Mouse (Mus musculus): Measurements from ENCODE around the gene Etv4. TPM values are rescaled to one million over a fixed set of nuclear protein-coding genes. Genes with fewer than 3 reads are reported as not detected.

Etv4 gene
- polyA plus RNA-seq, 1 experiment from 2014 or later, result 0.15 TPM

- WGBS (ENCODE audit: insufficient replicate concordance), result 18% methylated on average over 23 of the region's 23 CpGs
- Histone ChIP-seq H3K27ac (ENCODE audit: low read length) (no peak overlapping the region), H3K4me2 (ENCODE audit: low read depth, low read length) (no peak overlapping the region), H3K4me3 (ENCODE audit: low read depth, low read length) (no peak overlapping the region), H3K9ac (ENCODE audit: low read depth, low read length) (no peak overlapping the region), H3K36me3 (ENCODE audit: control insufficient read depth, insufficient read depth) (no peaks in the 10 kb centered on the region), H3K4me1 (ENCODE audit: control insufficient read depth, low read depth, low read length) (no peaks in the 10 kb centered on the region), H3K27me3 (ENCODE audit: control insufficient read depth, insufficient read depth, low read depth, low read length) (peaks cover 17% of the 10 kb centered on the region), H3K9me3 (replicated peaks; ENCODE audit: control insufficient read depth, low read length) (no peaks in the 10 kb centered on the region)
- ATAC-seq (ENCODE audit: low read depth), result no peak
These were observed 29.4 kb upstream of the Etv4 start for GRCm38 (mm10) chr11:101814375-101815102.

GRCm38 (mm10) chr11:101813259-101813658 is 28.1 kb upstream of the Etv4 start:
- no peak overlapping the region for H3K27ac ChIP-seq (ENCODE audit: low read length)
- H3K4me3 ChIP-seq (ENCODE audit: low read depth, low read length), result no peak overlapping the region
- H3K4me1 ChIP-seq (ENCODE audit: control insufficient read depth, low read depth, low read length), result no peaks in the 10 kb centered on the region
- H3K9ac ChIP-seq (ENCODE audit: low read depth, low read length), result no peak overlapping the region
- H3K9me3 ChIP-seq (replicated peaks; ENCODE audit: control insufficient read depth, low read length), result no peaks in the 10 kb centered on the region
- no peak overlapping the region for H3K4me2 ChIP-seq (ENCODE audit: low read depth, low read length)
- ATAC-seq (ENCODE audit: low read depth), result no peak
- H3K27me3 ChIP-seq (ENCODE audit: control insufficient read depth, insufficient read depth, low read depth, low read length), result peaks cover 17% of the 10 kb centered on the region
- H3K36me3 ChIP-seq (ENCODE audit: control insufficient read depth, insufficient read depth), result no peaks in the 10 kb centered on the region
- 5% methylated on average over 7 of the region's 7 CpGs for WGBS (ENCODE audit: insufficient replicate concordance)

GRCm38 (mm10) chr11:101809060-101809828 is 24.1 kb upstream of the Etv4 start:
- Histone ChIP-seq H3K4me3 (ENCODE audit: low read depth, low read length) (no peak overlapping the region), H3K36me3 (ENCODE audit: control insufficient read depth, insufficient read depth) (no peaks in the 10 kb centered on the region), H3K9me3 (replicated peaks; ENCODE audit: control insufficient read depth, low read length) (no peaks in the 10 kb centered on the region), H3K4me1 (ENCODE audit: control insufficient read depth, low read depth, low read length) (no peaks in the 10 kb centered on the region), H3K27me3 (ENCODE audit: control insufficient read depth, insufficient read depth, low read depth, low read length) (peaks cover 8% of the 10 kb centered on the region; the same call in 1 of the 2 replicates), H3K9ac (ENCODE audit: low read depth, low read length) (no peak overlapping the region), H3K4me2 (ENCODE audit: low read depth, low read length) (no peak overlapping the region), H3K27ac (ENCODE audit: low read length) (no peak overlapping the region)
- no peak for ATAC-seq (ENCODE audit: low read depth)
- 30% methylated on average over 15 of the region's 15 CpGs for WGBS (ENCODE audit: insufficient replicate concordance)

GRCm38 (mm10) chr11:101807266-101807665 is 22.1 kb upstream of the Etv4 start:
- WGBS (ENCODE audit: insufficient replicate concordance), result 73% methylated on average over 10 of the region's 10 CpGs
- Histone ChIP-seq H3K9me3 (replicated peaks; ENCODE audit: control insufficient read depth, low read length) (no peaks in the 10 kb centered on the region), H3K27ac (ENCODE audit: low read length) (no peak overlapping the region), H3K4me3 (ENCODE audit: low read depth, low read length) (no peak overlapping the region), H3K9ac (ENCODE audit: low read depth, low read length) (no peak overlapping the region), H3K4me2 (ENCODE audit: low read depth, low read length) (no peak overlapping the region), H3K4me1 (ENCODE audit: control insufficient read depth, low read depth, low read length) (no peaks in the 10 kb centered on the region), H3K27me3 (ENCODE audit: control insufficient read depth, insufficient read depth, low read depth, low read length) (no peaks in the 10 kb centered on the region; the same call in 1 of the 2 replicates), H3K36me3 (ENCODE audit: control insufficient read depth, insufficient read depth) (no peaks in the 10 kb centered on the region)
- ATAC-seq (ENCODE audit: low read depth), result no peak

GRCm38 (mm10) chr11:101806741-101807140 is 21.6 kb upstream of the Etv4 start:
- H3K4me3 ChIP-seq (ENCODE audit: low read depth, low read length), result no peak overlapping the region
- H3K9ac ChIP-seq (ENCODE audit: low read depth, low read length), result no peak overlapping the region
- no peaks in the 10 kb centered on the region for H3K4me1 ChIP-seq (ENCODE audit: control insufficient read depth, low read depth, low read length)
- WGBS (ENCODE audit: insufficient replicate concordance), result 61% methylated on average over 12 of the region's 12 CpGs
- H3K9me3 ChIP-seq (replicated peaks; ENCODE audit: control insufficient read depth, low read length), result no peaks in the 10 kb centered on the region
- H3K27me3 ChIP-seq (ENCODE audit: control insufficient read depth, insufficient read depth, low read depth, low read length), result no peaks in the 10 kb centered on the region; the same call in none of the 2 replicates
- no peak overlapping the region for H3K4me2 ChIP-seq (ENCODE audit: low read depth, low read length)
- no peak for ATAC-seq (ENCODE audit: low read depth)
- no peak overlapping the region for H3K27ac ChIP-seq (ENCODE audit: low read length)
- no peaks in the 10 kb centered on the region for H3K36me3 ChIP-seq (ENCODE audit: control insufficient read depth, insufficient read depth)

GRCm38 (mm10) chr11:101805113-101805704 is 20.0 kb upstream of the Etv4 start:
- no peaks in the 10 kb centered on the region for H3K36me3 ChIP-seq (ENCODE audit: control insufficient read depth, insufficient read depth)
- no peak for ATAC-seq (ENCODE audit: low read depth)
- WGBS (ENCODE audit: insufficient replicate concordance), result 59% methylated on average over 8 of the region's 8 CpGs
- no peak overlapping the region for H3K4me2 ChIP-seq (ENCODE audit: low read depth, low read length)
- no peak overlapping the region for H3K27ac ChIP-seq (ENCODE audit: low read length)
- H3K27me3 ChIP-seq (ENCODE audit: control insufficient read depth, insufficient read depth, low read depth, low read length), result no peaks in the 10 kb centered on the region; the same call in none of the 2 replicates
- H3K9ac ChIP-seq (ENCODE audit: low read depth, low read length), result no peak overlapping the region
- no peak overlapping the region for H3K4me3 ChIP-seq (ENCODE audit: low read depth, low read length)
- H3K4me1 ChIP-seq (ENCODE audit: control insufficient read depth, low read depth, low read length), result no peaks in the 10 kb centered on the region
- no peaks in the 10 kb centered on the region for H3K9me3 ChIP-seq (replicated peaks; ENCODE audit: control insufficient read depth, low read length)

GRCm38 (mm10) chr11:101801386-101801785 is 16.2 kb upstream of the Etv4 start:
- Histone ChIP-seq H3K4me2 (ENCODE audit: low read depth, low read length) (no peak overlapping the region), H3K4me1 (ENCODE audit: control insufficient read depth, low read depth, low read length) (no peaks in the 10 kb centered on the region), H3K9ac (ENCODE audit: low read depth, low read length) (no peak overlapping the region), H3K36me3 (ENCODE audit: control insufficient read depth, insufficient read depth) (no peaks in the 10 kb centered on the region), H3K9me3 (replicated peaks; ENCODE audit: control insufficient read depth, low read length) (no peaks in the 10 kb centered on the region), H3K27ac (ENCODE audit: low read length) (no peak overlapping the region), H3K27me3 (ENCODE audit: control insufficient read depth, insufficient read depth, low read depth, low read length) (no peaks in the 10 kb centered on the region; the same call in 1 of the 2 replicates), H3K4me3 (ENCODE audit: low read depth, low read length) (no peak overlapping the region)
- 14% methylated on average over 5 of the region's 5 CpGs for WGBS (ENCODE audit: insufficient replicate concordance)
- ATAC-seq (ENCODE audit: low read depth), result no peak

GRCm38 (mm10) chr11:101798083-101798482 is 12.9 kb upstream of the Etv4 start:
- H3K27ac ChIP-seq (ENCODE audit: low read length), result no peak overlapping the region
- ATAC-seq (ENCODE audit: low read depth), result no peak
- no peaks in the 10 kb centered on the region for H3K9me3 ChIP-seq (replicated peaks; ENCODE audit: control insufficient read depth, low read length)
- no peaks in the 10 kb centered on the region; the same call in 1 of the 2 replicates for H3K27me3 ChIP-seq (ENCODE audit: control insufficient read depth, insufficient read depth, low read depth, low read length)
- H3K9ac ChIP-seq (ENCODE audit: low read depth, low read length), result no peak overlapping the region
- H3K36me3 ChIP-seq (ENCODE audit: control insufficient read depth, insufficient read depth), result no peaks in the 10 kb centered on the region
- H3K4me2 ChIP-seq (ENCODE audit: low read depth, low read length), result no peak overlapping the region
- no peak overlapping the region for H3K4me3 ChIP-seq (ENCODE audit: low read depth, low read length)
- no peaks in the 10 kb centered on the region for H3K4me1 ChIP-seq (ENCODE audit: control insufficient read depth, low read depth, low read length)
- 30% methylated on average over 8 of the region's 8 CpGs for WGBS (ENCODE audit: insufficient replicate concordance)

GRCm38 (mm10) chr11:101797355-101797754 is 12.2 kb upstream of the Etv4 start:
- WGBS (ENCODE audit: insufficient replicate concordance), result 52% methylated on average over 2 of the region's 2 CpGs
- Histone ChIP-seq H3K4me2 (ENCODE audit: low read depth, low read length) (no peak overlapping the region), H3K27ac (ENCODE audit: low read length) (no peak overlapping the region), H3K27me3 (ENCODE audit: control insufficient read depth, insufficient read depth, low read depth, low read length) (no peaks in the 10 kb centered on the region; the same call in 1 of the 2 replicates), H3K9me3 (replicated peaks; ENCODE audit: control insufficient read depth, low read length) (no peaks in the 10 kb centered on the region), H3K4me3 (ENCODE audit: low read depth, low read length) (no peak overlapping the region), H3K9ac (ENCODE audit: low read depth, low read length) (no peak overlapping the region), H3K36me3 (ENCODE audit: control insufficient read depth, insufficient read depth) (no peaks in the 10 kb centered on the region), H3K4me1 (ENCODE audit: control insufficient read depth, low read depth, low read length) (no peaks in the 10 kb centered on the region)
- no peak for ATAC-seq (ENCODE audit: low read depth)
